Mouse (Mus musculus) liver, embryonic 13.5 days (tissue): ENCODE measurements around the gene Col6a3. TPM values are rescaled to one million over a fixed set of nuclear protein-coding genes. Genes with fewer than 3 reads are reported as not detected.

Source experiments
- ATAC-seq: fragments of 200-750 bp; cut with Nextera tagmentation; 2 replicates; pipeline ENCODE4 v1.8.0; 2017; ENCODE audit warnings: low read depth, mild to moderate bottlenecking, moderate number of reproducible peaks, moderate library complexity
- DNase-seq: peaks from one replicate; pipeline ENCODE4 v3.0.0; 2022
- H3K27ac ChIP-seq: fragments of 300-500 bp; sonication (generic); 2 replicates; pipeline ENCODE4 v1.5.1; 2015; ENCODE audit warnings: moderate library complexity, mild to moderate bottlenecking, inconsistent platforms
- H3K27me3 ChIP-seq: fragments of 300-500 bp; sonication (generic); 2 replicates; pipeline ENCODE4 v1.6.1; 2015; ENCODE audit warnings: mild to moderate bottlenecking, inconsistent platforms
- H3K36me3 ChIP-seq: fragments of 300-500 bp; sonication (generic); 2 replicates; pipeline ENCODE4 v1.6.1; 2015; ENCODE audit warnings: mild to moderate bottlenecking, inconsistent platforms
- H3K4me1 ChIP-seq: fragments of 300-500 bp; sonication (generic); replicated peaks from 2 replicates; pipeline ENCODE4 v1.6.1; 2015; ENCODE audit warnings: inconsistent platforms
- H3K4me2 ChIP-seq: fragments of 300-500 bp; sonication (generic); 2 replicates; pipeline ENCODE4 v1.6.1; 2015; ENCODE audit warnings: inconsistent platforms, mild to moderate bottlenecking, moderate library complexity
- H3K4me3 ChIP-seq: fragments of 300-500 bp; sonication (generic); replicated peaks from 2 replicates; pipeline ENCODE4 v1.5.1; 2015; ENCODE audit warnings: mild to moderate bottlenecking, inconsistent platforms
- H3K9ac ChIP-seq: fragments of 300-500 bp; sonication (generic); 2 replicates; pipeline ENCODE4 v1.6.1; 2015; ENCODE audit warnings: mild to moderate bottlenecking, inconsistent platforms
- H3K9me3 ChIP-seq: fragments of 300-500 bp; sonication (generic); replicated peaks from 2 replicates; pipeline ENCODE4 v1.6.1; 2016; ENCODE audit warnings: inconsistent platforms
- WGBS: fragments of 180-500 bp; shearing (Covaris S2); methylation state at CpG from one replicate; pipeline ENCODE4 v1.1.7; 2015; ENCODE audit not compliant: insufficient replicate concordance; 5-methylcytosine and 5-hydroxymethylcytosine counted together
- polyA plus RNA-seq: library from polyadenylated mRNA; unstranded; fragments of >200 nt; fragmentation: Nextera tagmentation; extraction: Ambion mirVana; gene quantifications from 2 replicates; pipeline ENCODE4 v1.2.1, GENCODE M21; 2015

The Col6a3 gene
- polyA plus RNA-seq, 1 experiment from 2014 or later, result 5.1 TPM

DNA sequence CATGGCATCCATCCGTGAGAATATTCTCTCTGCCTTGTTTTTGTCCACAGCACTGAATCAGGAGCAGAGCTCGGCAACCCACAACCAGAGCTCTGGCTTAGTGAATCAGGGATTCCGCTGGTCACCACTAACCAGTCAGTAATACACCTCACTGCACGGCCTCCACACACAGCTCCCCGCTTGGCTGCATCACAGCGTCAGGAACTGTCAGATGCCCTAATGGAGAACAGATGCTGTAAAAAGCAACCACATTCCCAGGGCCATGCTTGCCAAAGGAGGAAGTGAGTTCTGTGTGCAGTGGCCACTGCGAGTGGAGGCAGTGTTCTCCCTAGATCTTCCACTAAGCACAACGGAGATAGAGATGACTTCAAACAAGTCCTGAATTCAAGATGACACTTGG lies 93.6 kb downstream of the Col6a3 start:
- H3K36me3 ChIP-seq, result no peaks in the 10 kb centered on the region
- H3K9me3 ChIP-seq, result no peaks in the 10 kb centered on the region
- no peak for DNase-seq
- no peak overlapping the region for H3K9ac ChIP-seq
- H3K4me3 ChIP-seq, result no peak overlapping the region
- no peak overlapping the region for H3K27ac ChIP-seq
- WGBS, result 51% methylated on average over 8 of the region's 8 CpGs
- no peak overlapping the region for H3K4me2 ChIP-seq
- H3K27me3 ChIP-seq, result no peaks in the 10 kb centered on the region
- H3K4me1 ChIP-seq, result no peaks in the 10 kb centered on the region
- no peak for ATAC-seq

DNA sequence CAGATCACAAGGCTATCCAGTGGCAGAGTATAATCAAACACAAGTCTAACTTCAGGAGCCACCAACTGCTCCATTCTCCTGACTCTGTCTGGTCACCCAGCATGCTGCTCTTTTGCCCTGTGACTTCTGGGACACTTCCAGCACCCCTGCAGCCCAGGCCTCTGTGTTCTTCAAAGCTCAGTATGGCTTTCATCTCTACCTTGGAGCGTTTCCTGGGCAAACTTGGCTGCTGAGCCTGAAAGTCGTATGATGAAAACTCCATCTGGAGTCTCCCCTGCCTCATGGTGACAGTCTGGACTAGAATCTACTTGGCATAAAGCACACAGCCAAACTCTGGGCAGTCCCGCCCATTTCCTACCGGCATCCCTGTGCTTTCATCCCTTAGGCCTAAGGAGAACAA lies 95.2 kb downstream of the Col6a3 start:
- H3K4me2 ChIP-seq, result no peak overlapping the region
- no peaks in the 10 kb centered on the region for H3K4me1 ChIP-seq
- H3K4me3 ChIP-seq, result no peak overlapping the region
- H3K36me3 ChIP-seq, result no peaks in the 10 kb centered on the region
- no peak for ATAC-seq
- H3K9me3 ChIP-seq, result no peaks in the 10 kb centered on the region
- no peak overlapping the region for H3K9ac ChIP-seq
- H3K27ac ChIP-seq, result no peak overlapping the region
- H3K27me3 ChIP-seq, result no peaks in the 10 kb centered on the region
- 43% methylated on average over 4 of the region's 4 CpGs for WGBS
- DNase-seq, result no peak

- no peak overlapping the region for H3K9ac ChIP-seq
- no peak overlapping the region for H3K4me2 ChIP-seq
- H3K4me3 ChIP-seq, result no peak overlapping the region
- no peaks in the 10 kb centered on the region for H3K4me1 ChIP-seq
- no peaks in the 10 kb centered on the region for H3K27me3 ChIP-seq
- WGBS, result 32% methylated on average over 14 of the region's 14 CpGs
- ATAC-seq, result no peak
- no peak for DNase-seq
- no peaks in the 10 kb centered on the region for H3K36me3 ChIP-seq
- no peaks in the 10 kb centered on the region for H3K9me3 ChIP-seq
- no peak overlapping the region for H3K27ac ChIP-seq
Measured at GRCm38 (mm10) chr1:90743941-90744386, 99.8 kb downstream of the Col6a3 start.

GRCm38 (mm10) chr1:90743445-90743844 lies 100.3 kb downstream of the Col6a3 start:
- no peak overlapping the region for H3K27ac ChIP-seq
- DNase-seq (no peak), ATAC-seq (no peak)
- no peak overlapping the region for H3K4me3 ChIP-seq
- no peak overlapping the region for H3K9ac ChIP-seq
- no peaks in the 10 kb centered on the region for H3K36me3 ChIP-seq
- 33% methylated on average over 1 of the region's 1 CpGs for WGBS
- H3K4me1 ChIP-seq, result no peaks in the 10 kb centered on the region
- H3K27me3 ChIP-seq, result no peaks in the 10 kb centered on the region
- no peaks in the 10 kb centered on the region for H3K9me3 ChIP-seq
- no peak overlapping the region for H3K4me2 ChIP-seq

GRCm38 (mm10) chr1:90742641-90743040 lies 101.1 kb downstream of the Col6a3 start:
- no peak overlapping the region for H3K9ac ChIP-seq
- H3K27me3 ChIP-seq, result no peaks in the 10 kb centered on the region
- no peak overlapping the region for H3K27ac ChIP-seq
- H3K36me3 ChIP-seq, result no peaks in the 10 kb centered on the region
- H3K4me3 ChIP-seq, result no peak overlapping the region
- no peak overlapping the region for H3K4me2 ChIP-seq
- ATAC-seq (no peak), DNase-seq (no peak)
- H3K9me3 ChIP-seq, result no peaks in the 10 kb centered on the region
- no peaks in the 10 kb centered on the region for H3K4me1 ChIP-seq
- WGBS, result 64% methylated on average over 7 of the region's 7 CpGs

- Histone ChIP-seq H3K9me3 (no peaks in the 10 kb centered on the region), H3K27ac (no peak overlapping the region), H3K9ac (no peak overlapping the region), H3K27me3 (no peaks in the 10 kb centered on the region), H3K4me2 (no peak overlapping the region), H3K36me3 (no peaks in the 10 kb centered on the region), H3K4me3 (no peak overlapping the region), H3K4me1 (no peaks in the 10 kb centered on the region)
- ATAC-seq, result no peak
- WGBS, result 54% methylated on average over 11 of the region's 11 CpGs
- DNase-seq, result no peak
Measured at GRCm38 (mm10) chr1:90740216-90741170, 103.3 kb downstream of the Col6a3 start.

DNA sequence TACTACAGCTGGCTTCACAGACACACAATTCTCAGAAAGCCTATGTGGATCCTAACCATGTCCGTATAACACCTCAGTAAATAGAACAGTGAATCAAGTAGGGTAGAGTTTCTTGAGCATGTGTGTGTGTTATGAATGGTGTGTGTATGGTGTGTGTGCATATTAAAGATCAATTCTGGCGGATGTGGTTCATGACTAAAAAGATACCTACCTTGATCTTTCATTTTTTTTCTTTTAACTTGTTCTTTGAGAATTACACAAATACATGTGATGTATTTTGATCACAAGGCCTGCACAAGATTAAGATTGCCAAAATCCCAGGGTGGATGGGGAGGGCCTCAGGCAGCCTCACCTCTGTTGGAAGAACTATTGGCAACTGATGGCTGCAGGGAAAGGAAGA lies 104.9 kb downstream of the Col6a3 start:
- DNase-seq, result no peak
- 65% methylated on average over 2 of the region's 2 CpGs for WGBS
- H3K27me3 ChIP-seq, result no peaks in the 10 kb centered on the region

GRCm38 (mm10) chr1:90729466-90729865 lies 114.3 kb downstream of the Col6a3 start:
- no peaks in the 10 kb centered on the region for H3K9me3 ChIP-seq
- ATAC-seq, result no peak
- H3K27me3 ChIP-seq, result no peaks in the 10 kb centered on the region
- H3K27ac ChIP-seq, result no peak overlapping the region
- 73% methylated on average over 3 of the region's 3 CpGs for whole genome bisulfite sequencing
- H3K4me3 ChIP-seq, result no peak overlapping the region
- H3K9ac ChIP-seq, result no peak overlapping the region
- H3K36me3 ChIP-seq, result no peaks in the 10 kb centered on the region
- H3K4me2 ChIP-seq, result no peak overlapping the region
- DNase-seq, result no peak
- H3K4me1 ChIP-seq, result no peaks in the 10 kb centered on the region

More for the DNA sequence above, 104.9 kb downstream of the Col6a3 start:
- no peak overlapping the region for H3K4me3 ChIP-seq
- H3K27ac ChIP-seq, result no peak overlapping the region
- no peaks in the 10 kb centered on the region for H3K36me3 ChIP-seq
- no peak overlapping the region for H3K4me2 ChIP-seq
- no peaks in the 10 kb centered on the region for H3K9me3 ChIP-seq
- H3K4me1 ChIP-seq, result no peaks in the 10 kb centered on the region
- no peak overlapping the region for H3K9ac ChIP-seq
- no peak for ATAC-seq

DNA sequence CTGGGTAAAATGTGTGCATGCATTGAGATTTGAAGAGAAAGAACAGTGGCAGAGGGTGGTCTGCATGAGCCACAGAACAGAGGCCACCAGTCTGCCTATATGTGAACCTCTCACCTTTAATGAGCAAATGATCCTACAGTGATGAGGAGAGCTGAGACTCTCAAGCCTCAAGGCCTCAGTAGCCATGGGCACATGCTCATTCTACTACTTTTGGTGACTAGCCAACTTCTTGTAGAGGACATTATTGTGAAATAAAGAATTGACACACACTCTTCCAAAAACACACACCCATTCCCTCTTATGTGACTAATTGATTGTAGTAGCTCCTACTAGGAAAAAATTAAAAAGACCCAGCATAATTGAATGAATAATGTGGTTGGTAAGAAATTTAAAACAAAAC lies 120.0 kb downstream of the Col6a3 start:
- DNase-seq, result no peak
- H3K9me3 ChIP-seq, result no peaks in the 10 kb centered on the region
- no peak for ATAC-seq
- H3K9ac ChIP-seq, result no peak overlapping the region
- no peaks in the 10 kb centered on the region for H3K27me3 ChIP-seq
- no peaks in the 10 kb centered on the region for H3K4me1 ChIP-seq
- no peak overlapping the region for H3K27ac ChIP-seq
- H3K4me2 ChIP-seq, result no peak overlapping the region
- no peaks in the 10 kb centered on the region for H3K36me3 ChIP-seq
- H3K4me3 ChIP-seq, result no peak overlapping the region

DNA sequence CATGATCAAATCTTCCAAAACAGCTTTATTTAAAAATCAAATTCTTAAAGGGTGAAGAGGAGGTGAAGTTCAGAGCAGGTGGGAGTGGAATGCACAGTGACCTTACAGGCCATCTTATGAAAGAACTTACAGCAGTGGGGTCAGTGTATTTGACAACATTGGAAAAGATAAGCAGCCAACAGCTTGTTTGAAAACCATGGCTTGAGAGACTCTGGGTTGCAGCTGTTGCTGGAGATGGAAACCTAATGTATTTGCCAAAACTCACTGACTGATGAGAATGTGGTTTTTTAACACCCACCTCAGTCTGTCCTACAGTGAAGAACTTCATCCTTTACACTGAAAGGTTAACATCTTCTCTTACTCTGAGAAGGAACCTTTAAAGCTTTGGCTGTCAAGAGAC lies 120.4 kb downstream of the Col6a3 start:
- Histone ChIP-seq H3K9ac (no peak overlapping the region), H3K27me3 (no peaks in the 10 kb centered on the region), H3K4me3 (no peak overlapping the region), H3K27ac (no peak overlapping the region), H3K9me3 (no peaks in the 10 kb centered on the region), H3K36me3 (no peaks in the 10 kb centered on the region), H3K4me1 (no peaks in the 10 kb centered on the region), H3K4me2 (no peak overlapping the region)
- no peak for ATAC-seq
- no peak for DNase-seq

GRCm38 (mm10) chr1:90722021-90722420 lies 121.8 kb downstream of the Col6a3 start:
- no peaks in the 10 kb centered on the region for H3K36me3 ChIP-seq
- no peaks in the 10 kb centered on the region for H3K9me3 ChIP-seq
- H3K27me3 ChIP-seq, result no peaks in the 10 kb centered on the region
- H3K4me1 ChIP-seq, result no peaks in the 10 kb centered on the region
- no peak overlapping the region for H3K4me3 ChIP-seq
- no peak overlapping the region for H3K27ac ChIP-seq
- no peak overlapping the region for H3K4me2 ChIP-seq
- no peak overlapping the region for H3K9ac ChIP-seq
- ATAC-seq, result no peak
- no peak for DNase-seq

- Histone ChIP-seq H3K36me3 (no peaks in the 10 kb centered on the region), H3K27me3 (no peaks in the 10 kb centered on the region), H3K9ac (no peak overlapping the region), H3K4me2 (no peak overlapping the region), H3K4me1 (no peaks in the 10 kb centered on the region), H3K27ac (no peak overlapping the region), H3K4me3 (no peak overlapping the region), H3K9me3 (no peaks in the 10 kb centered on the region)
- ATAC-seq, result no peak
- DNase-seq, result no peak
- 57% methylated on average over 7 of the region's 7 CpGs for WGBS
Measured at GRCm38 (mm10) chr1:90720610-90721241, 123.0 kb downstream of the Col6a3 start.
